Mouse (Mus musculus) forebrain, embryonic 10.5 days (tissue): ENCODE measurements at regions not wholly inside any gene's neighbourhood (a gene's known extent, or its start where the extent isn't known, plus 50 kb on each side); places are given as distances from the start of the nearest gene placed in this dataset.
"Not testable (repeated sequence)": the region's sequence is repeated elsewhere in the genome, so short reads cannot be mapped to it uniquely, and the experiment has no call there.

Source experiments
- DNase-seq: peaks from one replicate; pipeline ENCODE4 v3.0.0-alpha.2; 2017; ENCODE audit warnings: low spot score; ENCODE audit errors: extremely low spot score
- H3K27ac ChIP-seq: fragments of 300-500 bp; sonication (generic); 2 replicates; pipeline ENCODE4 v1.5.1; 2016; ENCODE audit warnings: mild to moderate bottlenecking
- H3K27me3 ChIP-seq: fragments of 300-500 bp; sonication (generic); 2 replicates; pipeline ENCODE4 v1.6.1; 2016; ENCODE audit warnings: mild to moderate bottlenecking; ENCODE audit not compliant: poor library complexity, severe bottlenecking
- H3K36me3 ChIP-seq: fragments of 300-500 bp; sonication (generic); replicated peaks from 2 replicates; pipeline ENCODE4 v1.6.1; 2016; ENCODE audit warnings: mild to moderate bottlenecking, moderate library complexity
- H3K4me1 ChIP-seq: fragments of 300-500 bp; sonication (generic); 2 replicates; pipeline ENCODE4 v1.6.1; 2016
- H3K4me3 ChIP-seq: fragments of 300-500 bp; sonication (generic); 2 replicates; pipeline ENCODE4 v1.5.1; 2016; ENCODE audit warnings: mild to moderate bottlenecking, moderate library complexity
- H3K9me3 ChIP-seq: fragments of 300-500 bp; sonication (generic); 2 replicates; pipeline ENCODE4 v1.6.1; 2016; ENCODE audit warnings: mild to moderate bottlenecking, moderate library complexity
- WGBS: fragments of 180-500 bp; shearing (Covaris S2); methylation state at CpG from one replicate; pipeline ENCODE4 v1.1.7; 2016; 5-methylcytosine and 5-hydroxymethylcytosine counted together

- DNase-seq: no peak
- Histone ChIP-seq H3K36me3 (no peaks in the 10 kb centered on the region), H3K9me3 (no peaks in the 10 kb centered on the region), H3K27ac (no peak overlapping the region), H3K4me3 (no peak overlapping the region), H3K4me1 (no peaks in the 10 kb centered on the region), H3K27me3 (no peaks in the 10 kb centered on the region)
- WGBS: 87% methylated on average over 3 of the region's 3 CpGs
Measured at GRCm38 (mm10) chr14:17429157-17429556, 230.9 kb upstream of the Thrb start.

GRCm38 (mm10) chr14:17433346-17433745, 226.7 kb upstream of the Thrb start:
- H3K9me3 ChIP-seq: no peaks in the 10 kb centered on the region
- no peaks in the 10 kb centered on the region for H3K27me3 ChIP-seq
- H3K4me1 ChIP-seq: no peaks in the 10 kb centered on the region
- H3K4me3 ChIP-seq: no peak overlapping the region
- no peak for DNase-seq
- no peak overlapping the region for H3K27ac ChIP-seq
- whole genome bisulfite sequencing: 89% methylated on average over 1 of the region's 1 CpGs
- no peaks in the 10 kb centered on the region for H3K36me3 ChIP-seq

GRCm38 (mm10) chr14:17457946-17458345, 202.1 kb upstream of the Thrb start:
- Histone ChIP-seq H3K36me3 (no peaks in the 10 kb centered on the region), H3K9me3 (no peaks in the 10 kb centered on the region), H3K4me1 (no peaks in the 10 kb centered on the region), H3K4me3 (no peak overlapping the region), H3K27me3 (no peaks in the 10 kb centered on the region), H3K27ac (no peak overlapping the region)
- no peak for DNase-seq
- 84% methylated on average over 2 of the region's 2 CpGs for WGBS

GRCm38 (mm10) chr14:17478963-17479362, 181.1 kb upstream of the Thrb start:
- WGBS: 94% methylated on average over 1 of the region's 1 CpGs
- no peak overlapping the region for H3K27ac ChIP-seq
- H3K4me3 ChIP-seq: no peak overlapping the region
- H3K27me3 ChIP-seq: no peaks in the 10 kb centered on the region
- H3K9me3 ChIP-seq: no peaks in the 10 kb centered on the region
- no peaks in the 10 kb centered on the region for H3K4me1 ChIP-seq
- no peak for DNase-seq
- no peaks in the 10 kb centered on the region for H3K36me3 ChIP-seq

GRCm38 (mm10) chr14:17484866-17485265, 175.2 kb upstream of the Thrb start:
- Histone ChIP-seq H3K27me3 (no peaks in the 10 kb centered on the region), H3K4me1 (no peaks in the 10 kb centered on the region), H3K36me3 (no peaks in the 10 kb centered on the region), H3K9me3 (peaks cover 3% of the 10 kb centered on the region; the same call in 1 of the 2 replicates), H3K27ac (no peak overlapping the region), H3K4me3 (no peak overlapping the region)
- DNase-seq: no peak

GRCm38 (mm10) chr14:17513756-17514155, 146.3 kb upstream of the Thrb start:
- DNase-seq: no peak
- H3K4me3 ChIP-seq: no peak overlapping the region
- H3K9me3 ChIP-seq: no peaks in the 10 kb centered on the region
- no peaks in the 10 kb centered on the region for H3K4me1 ChIP-seq
- WGBS: 65% methylated on average over 1 of the region's 1 CpGs
- no peaks in the 10 kb centered on the region for H3K36me3 ChIP-seq
- H3K27ac ChIP-seq: no peak overlapping the region
- no peaks in the 10 kb centered on the region for H3K27me3 ChIP-seq

- Histone ChIP-seq H3K36me3 (no peaks in the 10 kb centered on the region), H3K4me1 (no peaks in the 10 kb centered on the region), H3K27ac (no peak overlapping the region), H3K9me3 (no peaks in the 10 kb centered on the region), H3K27me3 (no peaks in the 10 kb centered on the region), H3K4me3 (no peak overlapping the region)
- DNase-seq: no peak
- 93% methylated on average over 3 of the region's 3 CpGs for WGBS
Measured at GRCm38 (mm10) chr14:17522696-17523095, 137.4 kb upstream of the Thrb start.

GRCm38 (mm10) chr14:17523916-17524315, 136.1 kb upstream of the Thrb start:
- no peaks in the 10 kb centered on the region for H3K27me3 ChIP-seq
- no peak for DNase-seq
- WGBS: 95% methylated on average over 4 of the region's 4 CpGs
- H3K4me1 ChIP-seq: no peaks in the 10 kb centered on the region
- H3K9me3 ChIP-seq: no peaks in the 10 kb centered on the region
- H3K4me3 ChIP-seq: no peak overlapping the region
- H3K36me3 ChIP-seq: no peaks in the 10 kb centered on the region
- H3K27ac ChIP-seq: no peak overlapping the region

- H3K27ac ChIP-seq: no peak overlapping the region
- no peaks in the 10 kb centered on the region for H3K36me3 ChIP-seq
- no peak for DNase-seq
- no peak overlapping the region for H3K4me3 ChIP-seq
- no peaks in the 10 kb centered on the region for H3K9me3 ChIP-seq
- 100% methylated on average over 1 of the region's 1 CpGs for WGBS
- no peaks in the 10 kb centered on the region for H3K27me3 ChIP-seq
- no peaks in the 10 kb centered on the region for H3K4me1 ChIP-seq
Measured at GRCm38 (mm10) chr14:17539322-17539721, 120.7 kb upstream of the Thrb start.

- WGBS: 94% methylated on average over 1 of the region's 1 CpGs
- no peak for DNase-seq
- Histone ChIP-seq H3K27me3 (no peaks in the 10 kb centered on the region), H3K9me3 (no peaks in the 10 kb centered on the region), H3K4me1 (no peaks in the 10 kb centered on the region), H3K27ac (no peak overlapping the region), H3K36me3 (no peaks in the 10 kb centered on the region), H3K4me3 (no peak overlapping the region)
Measured at GRCm38 (mm10) chr14:17556458-17556857, 103.6 kb upstream of the Thrb start.

- not testable (repeated sequence) for H3K4me3 ChIP-seq, H3K4me1 ChIP-seq, H3K36me3 ChIP-seq, H3K9me3 ChIP-seq, H3K27me3 ChIP-seq, H3K27ac ChIP-seq, DNase-seq
- 46% methylated on average over 3 of the region's 3 CpGs for WGBS
Measured at GRCm38 (mm10) chr14:17560001-17560400, 100.1 kb upstream of the Thrb start.

- 88% methylated on average over 1 of the region's 1 CpGs for WGBS
- H3K27me3 ChIP-seq: no peaks in the 10 kb centered on the region
- no peak overlapping the region for H3K4me3 ChIP-seq
- no peaks in the 10 kb centered on the region for H3K9me3 ChIP-seq
- no peaks in the 10 kb centered on the region for H3K4me1 ChIP-seq
- no peaks in the 10 kb centered on the region for H3K36me3 ChIP-seq
- DNase-seq: no peak
- no peak overlapping the region for H3K27ac ChIP-seq
Measured at GRCm38 (mm10) chr14:17567927-17568326, 92.1 kb upstream of the Thrb start.

- H3K4me1 ChIP-seq: no peaks in the 10 kb centered on the region
- H3K36me3 ChIP-seq: no peaks in the 10 kb centered on the region
- no peaks in the 10 kb centered on the region for H3K9me3 ChIP-seq
- 94% methylated on average over 2 of the region's 2 CpGs for WGBS
- no peak for DNase-seq
- no peak overlapping the region for H3K27ac ChIP-seq
- H3K4me3 ChIP-seq: no peak overlapping the region
- H3K27me3 ChIP-seq: no peaks in the 10 kb centered on the region
Measured at GRCm38 (mm10) chr14:17569087-17569636, 90.9 kb upstream of the Thrb start.

GRCm38 (mm10) chr14:17578776-17579175, 81.3 kb upstream of the Thrb start:
- H3K4me1 ChIP-seq: no peaks in the 10 kb centered on the region
- no peak overlapping the region for H3K4me3 ChIP-seq
- no peaks in the 10 kb centered on the region for H3K36me3 ChIP-seq
- H3K9me3 ChIP-seq: no peaks in the 10 kb centered on the region
- no peaks in the 10 kb centered on the region for H3K27me3 ChIP-seq
- DNase-seq: no peak
- H3K27ac ChIP-seq: no peak overlapping the region
- 64% methylated on average over 1 of the region's 1 CpGs for WGBS
